In the genomic region with DNA sequence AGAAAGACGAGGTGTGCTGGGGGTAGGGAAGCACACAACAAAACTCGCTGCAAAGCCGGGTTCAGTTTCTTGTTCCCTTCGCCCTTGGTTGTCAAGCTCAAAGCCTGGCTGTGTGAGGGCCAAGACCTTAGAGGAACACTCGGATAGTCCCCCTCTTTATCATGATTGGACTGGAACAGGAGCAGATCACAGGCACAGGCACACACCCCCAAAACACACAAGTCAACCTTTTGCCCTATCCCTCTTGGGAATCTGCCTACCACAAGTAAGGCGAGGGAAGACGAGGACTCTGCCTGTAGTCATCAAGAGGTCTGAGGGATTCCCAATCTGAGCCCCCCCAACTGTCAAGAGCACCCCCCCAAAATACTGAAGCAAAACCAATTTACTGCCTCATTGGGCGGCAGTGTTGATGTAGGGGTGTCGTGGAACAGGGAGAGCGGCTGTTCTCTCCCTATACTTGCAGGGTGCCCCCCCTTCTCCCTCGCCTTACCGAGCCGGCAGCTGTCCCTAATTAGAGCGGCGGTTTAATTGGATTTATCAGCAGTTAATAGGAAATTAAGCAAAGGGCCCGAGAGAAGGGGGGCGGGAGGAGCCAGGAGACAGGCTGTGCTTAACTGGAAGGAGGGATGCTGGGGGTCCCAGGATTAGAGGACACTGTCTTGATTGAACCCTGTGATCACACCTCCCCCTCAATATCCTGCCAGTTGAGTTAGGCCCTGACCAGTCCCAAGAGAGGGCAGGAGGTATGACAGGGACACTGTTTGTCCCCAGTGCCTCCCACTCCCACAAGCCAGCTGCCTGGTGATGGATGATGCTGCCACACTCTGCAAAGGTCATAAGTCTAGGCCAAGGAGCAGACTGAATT, we compare ENCODE assay signal across 9 mouse cellular contexts. TPM values are rescaled to one million over a fixed set of nuclear protein-coding genes. Genes with fewer than 3 reads are reported as not detected.
DNase-seq lines count a peak whose midpoint lies in the region; ATAC-seq and TF ChIP-seq lines count a peak whose summit lies in the region.
"Had no signal": no experiment of that assay in that cellular context is flagged by ENCODE, and none has a peak within 500 bp of the region (broad histone marks: within the 10 kb centered on the region; RNA-seq: fewer than 3 reads in every experiment).

No protein-coding gene starts in this region.

- WGBS in kidney, embryonic 15.5 days = 9% methylated on average over 17 of the region's 17 CpGs
- WGBS in hindbrain, embryonic 11.5 days = 3% methylated on average over 17 of the region's 17 CpGs
- 12% methylated on average over 17 of the region's 17 CpGs for WGBS in midbrain, postnatal 0 days

- H3K9ac ChIP-seq in kidney, embryonic 15.5 days = no peak overlapping the region
- peak overlapping the region; percentile 40; the same call in 1 of the 2 replicates for H3K9ac ChIP-seq in hindbrain, embryonic 11.5 days (ENCODE audit: low read depth, low read length)
- H3K9ac ChIP-seq in midbrain, postnatal 0 days (replicated peaks; ENCODE audit: low read length, poor library complexity, severe bottlenecking) = peak overlapping the region; percentile 48

- no peak for ATAC-seq in kidney, embryonic 15.5 days (replicated peaks; ENCODE audit: low FRiP score)
- peak; percentile 2; the same call in 1 of the 2 replicates for ATAC-seq in hindbrain, embryonic 11.5 days (ENCODE audit: low FRiP score)
- no peak for ATAC-seq in midbrain, postnatal 0 days (ENCODE audit: low FRiP score)
- ATAC-seq: Patski had no signal

- peak overlapping the region; percentile 45 for H3K4me3 ChIP-seq in kidney, embryonic 15.5 days (replicated peaks)
- peak overlapping the region; percentile 38 for H3K4me3 ChIP-seq in hindbrain, embryonic 11.5 days (ENCODE audit: low read depth, low read length)
- H3K4me3 ChIP-seq in midbrain, postnatal 0 days (ENCODE audit: low read depth, low read length) = peak overlapping the region; percentile 36
- H3K4me3 ChIP-seq in left cerebral cortex, adult 2 months = no peak overlapping the region

- H3K4me2 ChIP-seq in kidney, embryonic 15.5 days = peak overlapping the region; percentile 78
- H3K4me2 ChIP-seq in hindbrain, embryonic 11.5 days (replicated peaks; ENCODE audit: low read depth, low read length) = peak overlapping the region; percentile 65
- H3K4me2 ChIP-seq in midbrain, postnatal 0 days (ENCODE audit: low read depth, low read length, poor library complexity, severe bottlenecking) = peak overlapping the region; percentile 62

- peaks cover 73% of the 10 kb centered on the region for H3K4me1 ChIP-seq in kidney, embryonic 15.5 days
- peaks cover 40% of the 10 kb centered on the region for H3K4me1 ChIP-seq in hindbrain, embryonic 11.5 days (replicated peaks; ENCODE audit: control insufficient read depth, insufficient read depth, low read length)
- peaks cover 36% of the 10 kb centered on the region for H3K4me1 ChIP-seq in midbrain, postnatal 0 days (ENCODE audit: insufficient read depth, low read length)

- intact Hi-C loops in left cerebral cortex, adult 2 months (cut with DNase I) = no loop called here

- no peaks in the 10 kb centered on the region for H3K9me3 ChIP-seq in kidney, embryonic 15.5 days (replicated peaks)
- H3K9me3 ChIP-seq in hindbrain, embryonic 11.5 days (ENCODE audit: control insufficient read depth, low read length) = no peaks in the 10 kb centered on the region
- no peaks in the 10 kb centered on the region for H3K9me3 ChIP-seq in midbrain, postnatal 0 days (ENCODE audit: low read length)

- peaks cover 82% of the 10 kb centered on the region for H3K27me3 ChIP-seq in kidney, embryonic 15.5 days
- peaks cover 44% of the 10 kb centered on the region for H3K27me3 ChIP-seq in hindbrain, embryonic 11.5 days (ENCODE audit: control insufficient read depth, insufficient read depth, low read length)
- H3K27me3 ChIP-seq in midbrain, postnatal 0 days (ENCODE audit: insufficient read depth, low read length) = no peaks in the 10 kb centered on the region
- H3K27me3 ChIP-seq: Patski had no signal

- DNase-seq in kidney, adult 11 months = no peak
- DNase-seq in cerebellum, adult 18-20 months = peak; percentile 62 to 65
- peak; percentile 56 for DNase-seq in hindbrain, embryonic 11.5 days (ENCODE audit: low spot score)
- peak; percentile 87 for DNase-seq in midbrain, postnatal 0 days (ENCODE audit: low spot score)
- no peak for DNase-seq in adrenal gland, postnatal 25 days
- DNase-seq in left cerebral cortex, adult 2 months (ENCODE audit: extremely low spot score in 1 of 2, low spot score in 2 of 2) = no peak
- no peak for DNase-seq in right cerebral cortex, postnatal 14 days

- TF ChIP-seq CTCF in midbrain, postnatal 0 days (IDR thresholded peaks at IDR 0.05) = no peak
- no peak for TF ChIP-seq CTCF in left cerebral cortex, adult 2 months (IDR thresholded peaks at IDR 0.05)

- no peaks in the 10 kb centered on the region for H3K36me3 ChIP-seq in kidney, embryonic 15.5 days
- no peaks in the 10 kb centered on the region for H3K36me3 ChIP-seq in hindbrain, embryonic 11.5 days (ENCODE audit: control insufficient read depth, insufficient read depth, low read length)
- peaks cover 5% of the 10 kb centered on the region; the same call in 1 of the 2 replicates for H3K36me3 ChIP-seq in midbrain, postnatal 0 days (ENCODE audit: insufficient read depth, low read length)

- H3K27ac ChIP-seq in kidney, embryonic 15.5 days = no peak overlapping the region
- peak overlapping the region; percentile 90 for H3K27ac ChIP-seq in hindbrain, embryonic 11.5 days (ENCODE audit: low read depth, low read length)
- peak overlapping the region; percentile 96 for H3K27ac ChIP-seq in midbrain, postnatal 0 days (ENCODE audit: low read depth, low read length)
- no peak overlapping the region; the same call in 1 of the 2 replicates for H3K27ac ChIP-seq in left cerebral cortex, adult 2 months

RNA-seq across cellular contexts. Expression of gene Ndufa4l2, which starts 4.7 kb away (rescaled TPM):
- polyA plus RNA-seq in kidney, embryonic 15.5 days (2015; fragmentation: Nextera tagmentation; extraction: Ambion mirVana) = 51.2 and 72.2 TPM in 2 replicates
- polyA plus RNA-seq in hindbrain, embryonic 11.5 days (2014; fragmentation: Nextera tagmentation; extraction: Ambion mirVana) = 6.5 and 7.0 TPM in 2 replicates
- 16.2 and 16.6 TPM in 2 replicates for total RNA-seq in midbrain, postnatal 0 days (2014; rRNA removed)
- 18.7 and 19.9 TPM in 2 replicates for polyA plus RNA-seq in midbrain, postnatal 0 days (2015; fragmentation: Nextera tagmentation; extraction: Ambion mirVana)
- 43.2 and 50.0 TPM in 2 replicates for total RNA-seq in adrenal gland, postnatal 25 days (2021)
- total RNA-seq in left cerebral cortex, adult 2 months (2021) = 1 to 10 TPM; 4.2 to 5.6 TPM

RNA-seq across cellular contexts. Expression of gene Stac3, which starts 8.6 kb away (rescaled TPM):
- 2.4 and 4.2 TPM in 2 replicates for polyA plus RNA-seq in kidney, embryonic 15.5 days (2015; fragmentation: Nextera tagmentation; extraction: Ambion mirVana)
- 0.36 and 0.43 TPM in 2 replicates for polyA plus RNA-seq in hindbrain, embryonic 11.5 days (2014; fragmentation: Nextera tagmentation; extraction: Ambion mirVana)
- 1.2 and 2.3 TPM in 2 replicates for total RNA-seq in midbrain, postnatal 0 days (2014; rRNA removed)
- polyA plus RNA-seq in midbrain, postnatal 0 days (2015; fragmentation: Nextera tagmentation; extraction: Ambion mirVana) = 0.51 and 1.0 TPM in 2 replicates
- total RNA-seq in adrenal gland, postnatal 25 days (2021) = 2.8 and 4.9 TPM in 2 replicates
- 1 to 10 TPM; 2.6 to 9.9 TPM for total RNA-seq in left cerebral cortex, adult 2 months (2021)

RNA-seq across cellular contexts. Expression of gene Shmt2, which starts 12.2 kb away (rescaled TPM):
- 99.8 and 111 TPM in 2 replicates for polyA plus RNA-seq in kidney, embryonic 15.5 days (2015; fragmentation: Nextera tagmentation; extraction: Ambion mirVana)
- polyA plus RNA-seq in hindbrain, embryonic 11.5 days (2014; fragmentation: Nextera tagmentation; extraction: Ambion mirVana) = 70.3 and 70.4 TPM in 2 replicates
- total RNA-seq in midbrain, postnatal 0 days (2014; rRNA removed) = 39.8 and 48.0 TPM in 2 replicates
- 32.8 and 34.2 TPM in 2 replicates for polyA plus RNA-seq in midbrain, postnatal 0 days (2015; fragmentation: Nextera tagmentation; extraction: Ambion mirVana)
- 56.3 and 61.1 TPM in 2 replicates for total RNA-seq in adrenal gland, postnatal 25 days (2021)
- total RNA-seq in left cerebral cortex, adult 2 months (2021) = 10 to 100 TPM; 24.1 to 26.0 TPM

RNA-seq across cellular contexts. Expression of gene Nxph4, which starts 24.3 kb away (rescaled TPM):
- polyA plus RNA-seq in kidney, embryonic 15.5 days (2015; fragmentation: Nextera tagmentation; extraction: Ambion mirVana) = 1.7 and 3.3 TPM in 2 replicates
- polyA plus RNA-seq in hindbrain, embryonic 11.5 days (2014; fragmentation: Nextera tagmentation; extraction: Ambion mirVana) = 54.5 and 59.8 TPM in 2 replicates
- 11.8 and 22.6 TPM in 2 replicates for total RNA-seq in midbrain, postnatal 0 days (2014; rRNA removed)
- polyA plus RNA-seq in midbrain, postnatal 0 days (2015; fragmentation: Nextera tagmentation; extraction: Ambion mirVana) = 68.9 and 72.4 TPM in 2 replicates
- 8.3 and 10.0 TPM in 2 replicates for total RNA-seq in adrenal gland, postnatal 25 days (2021)
- total RNA-seq in left cerebral cortex, adult 2 months (2021) = 1 to 10 TPM; 5.4 to 5.5 TPM

Comparison
In these comparisons a context has a peak if more than half of its experiments do, and no peak if none do; other contexts are left out.
1. H3K27ac ChIP-seq: peak in hindbrain, embryonic 11.5 days (single experiment) and midbrain, postnatal 0 days (single experiment); none in kidney, embryonic 15.5 days (single experiment) and left cerebral cortex, adult 2 months (single experiment).
2. DNase-seq: peak in cerebellum, adult 18-20 months (2 of 2), hindbrain, embryonic 11.5 days (single experiment) and midbrain, postnatal 0 days (single experiment); none in kidney, adult 11 months (single experiment), adrenal gland, postnatal 25 days (single experiment), left cerebral cortex, adult 2 months (0 of 2) and right cerebral cortex, postnatal 14 days (single experiment).
3. Peak in every context shown above with its lines, with median percentiles within 50 percentile points of each other: H3K4me2 ChIP-seq.